Mouse (Mus musculus) MN1 (cell line): ENCODE results near the gene Irak1.

ENCODE experiments used
- DNase-seq: peaks from one replicate; pipeline ENCODE4 v3.0.0-alpha.2; 2016; ENCODE audit warnings: low spot score

Irak1 gene

DNA sequence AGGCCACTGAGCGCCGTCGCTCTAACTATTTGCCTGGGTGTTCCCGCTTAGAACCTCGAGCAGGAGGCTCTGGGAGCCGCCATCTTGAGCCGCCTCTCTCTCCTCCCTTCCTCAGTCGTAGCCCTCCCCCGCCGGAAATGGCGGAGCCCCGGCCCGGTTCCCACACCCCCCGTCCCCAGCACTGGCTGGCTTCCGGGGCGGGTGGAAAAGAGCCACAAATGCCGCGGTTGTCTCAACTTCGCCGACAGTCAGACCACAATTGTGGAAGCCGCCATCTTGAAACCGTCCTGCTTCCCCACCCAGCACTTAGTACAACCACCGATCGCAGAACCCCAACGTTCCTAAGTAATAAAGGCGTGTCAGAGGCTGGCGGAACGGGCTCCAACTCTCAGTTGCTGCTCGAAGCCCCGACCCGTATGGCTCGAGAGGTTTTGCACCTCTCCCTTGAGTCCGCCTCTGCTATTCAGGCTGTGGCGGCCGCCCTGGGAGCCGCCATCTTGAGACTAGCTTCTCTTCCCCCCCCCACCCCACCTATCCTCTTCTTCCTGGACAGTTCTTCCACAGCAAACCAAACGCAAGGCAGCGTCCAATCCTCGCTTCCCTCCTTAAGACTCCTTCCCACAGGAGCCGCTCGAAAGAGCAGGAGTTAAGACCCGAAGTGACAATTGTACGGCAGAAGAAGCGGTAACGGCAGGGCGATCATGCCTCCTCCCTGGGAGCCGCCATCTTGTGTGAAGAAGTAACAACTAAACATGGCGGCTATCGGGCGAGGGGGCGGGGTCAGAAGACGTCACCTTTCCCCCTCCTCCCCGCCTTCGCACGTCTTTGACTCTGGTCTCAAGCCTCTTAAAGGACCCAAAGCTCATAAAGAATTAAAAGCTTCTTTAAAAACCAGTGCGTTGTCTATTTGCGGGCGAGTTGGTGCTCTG is 57.2 kb downstream of the Irak1 start, which contains the start of gene Hcfc1:
Gene Hcfc1, minus strand, starts transcription at position 110 of the 929 bp plus-strand sequence.
- DNase-seq = peak; percentile 91

- peak; percentile 49 for DNase-seq
Observed at GRCm38 (mm10) chrX:73965307-73965706, 58.4 kb downstream of the Irak1 start.

- no peak for DNase-seq
Observed at GRCm38 (mm10) chrX:73964363-73964762, 59.4 kb downstream of the Irak1 start.
